ENCODE assay signal across 9 mouse cellular contexts in genomic region chr7:70337581-70338264, GRCm38 (mm10). TPM values are rescaled to one million over a fixed set of nuclear protein-coding genes. Genes with fewer than 3 reads are reported as not detected.
DNase-seq lines count a peak whose midpoint lies in the region; ATAC-seq and TF ChIP-seq lines count a peak whose summit lies in the region.
"Had no signal": no experiment of that assay in that cellular context is flagged by ENCODE, and none has a peak within 500 bp of the region (broad histone marks: within the 10 kb centered on the region; RNA-seq: fewer than 3 reads in every experiment).

No protein-coding gene starts in this region.

- H3K9ac ChIP-seq in forebrain, embryonic 16.5 days (replicated peaks; ENCODE audit: low read depth, low read length), result peak overlapping the region; percentile 46
- no peak overlapping the region for H3K9ac ChIP-seq in limb, embryonic 11.5 days (ENCODE audit: low read length)
- no peak overlapping the region for H3K9ac ChIP-seq in neural tube, embryonic 14.5 days (replicated peaks; ENCODE audit: low read depth, low read length)

- peak overlapping the region; percentile 34 for H3K4me2 ChIP-seq in forebrain, embryonic 16.5 days (ENCODE audit: low read length)
- H3K4me2 ChIP-seq in limb, embryonic 11.5 days (ENCODE audit: low read depth, severe bottlenecking), result peak overlapping the region; percentile 37
- H3K4me2 ChIP-seq in neural tube, embryonic 14.5 days (ENCODE audit: low read depth, low read length), result peak overlapping the region; percentile 31; the same call in 1 of the 2 replicates

- 31% methylated on average over 34 of the region's 37 CpGs for WGBS in kidney, adult 2 months
- 2% methylated on average over 37 of the region's 37 CpGs for whole genome bisulfite sequencing in forebrain, embryonic 16.5 days
- WGBS in limb, embryonic 11.5 days, result 2% methylated on average over 37 of the region's 37 CpGs
- WGBS in neural tube, embryonic 14.5 days, result 2% methylated on average over 36 of the region's 37 CpGs

- H3K27ac ChIP-seq in kidney, adult 2 months (ENCODE audit: insufficient read depth, low read depth, low read length), result peak overlapping the region; percentile 90
- H3K27ac ChIP-seq in forebrain, embryonic 16.5 days (ENCODE audit: low read length), result peak overlapping the region; percentile 19; the same call in 1 of the 2 replicates
- H3K27ac ChIP-seq in limb, embryonic 11.5 days (replicated peaks; ENCODE audit: low read depth, low read length), result no peak overlapping the region
- H3K27ac ChIP-seq in neural tube, embryonic 14.5 days (ENCODE audit: low read depth, low read length), result no peak overlapping the region

- TF ChIP-seq CTCF in kidney, adult 2 months (conservative IDR thresholded peaks at IDR 0.05; ENCODE audit: insufficient read depth, insufficient read length, low read depth, low read length), result no peak; the same call in 1 of the 2 replicates

- no peak for TF ChIP-seq POLR2A in kidney, adult 2 months (IDR thresholded peaks at IDR 0.05; ENCODE audit: low read depth, low read length)

- H3K4me3 ChIP-seq in kidney, adult 2 months (ENCODE audit: insufficient read depth, low read depth, low read length), result peak overlapping the region; percentile 52
- H3K4me3 ChIP-seq in forebrain, embryonic 16.5 days (replicated peaks; ENCODE audit: low read length), result peak overlapping the region; percentile 27
- H3K4me3 ChIP-seq in limb, embryonic 11.5 days (ENCODE audit: low read depth, low read length), result peak overlapping the region; percentile 16; the same call in 1 of the 2 replicates
- H3K4me3 ChIP-seq in neural tube, embryonic 14.5 days (ENCODE audit: low read depth, low read length), result peak overlapping the region; percentile 1; the same call in 1 of the 2 replicates

- H3K4me1 ChIP-seq in kidney, adult 2 months (ENCODE audit: control insufficient read depth, insufficient read depth, low read length), result no peaks in the 10 kb centered on the region
- peaks cover 4% of the 10 kb centered on the region; the same call in 1 of the 2 replicates for H3K4me1 ChIP-seq in forebrain, embryonic 16.5 days (replicated peaks; ENCODE audit: control insufficient read depth, insufficient read depth, low read length)
- H3K4me1 ChIP-seq in limb, embryonic 11.5 days (ENCODE audit: control insufficient read depth, insufficient read depth, low read length), result peaks cover 13% of the 10 kb centered on the region; the same call in 1 of the 2 replicates
- 0 out of 2 replicates have a peak, but pooled peaks cover 7% of the 10 kb centered on the region for H3K4me1 ChIP-seq in neural tube, embryonic 14.5 days (ENCODE audit: control insufficient read depth, insufficient read depth, low read length)

- no peaks in the 10 kb centered on the region for H3K9me3 ChIP-seq in forebrain, embryonic 16.5 days (ENCODE audit: control insufficient read depth, low read length)
- no peaks in the 10 kb centered on the region for H3K9me3 ChIP-seq in limb, embryonic 11.5 days (ENCODE audit: control insufficient read depth, low read length)
- H3K9me3 ChIP-seq in neural tube, embryonic 14.5 days (ENCODE audit: control insufficient read depth, low read length), result no peaks in the 10 kb centered on the region

- H3K36me3 ChIP-seq in kidney, adult 2 months (ENCODE audit: control insufficient read depth, insufficient read depth, low read length), result no peaks in the 10 kb centered on the region
- H3K36me3 ChIP-seq in forebrain, embryonic 16.5 days (ENCODE audit: control insufficient read depth, insufficient read depth), result no peaks in the 10 kb centered on the region
- no peaks in the 10 kb centered on the region for H3K36me3 ChIP-seq in limb, embryonic 11.5 days (ENCODE audit: control insufficient read depth, insufficient read depth, low read length)
- H3K36me3 ChIP-seq in neural tube, embryonic 14.5 days (ENCODE audit: control insufficient read depth, insufficient read depth, low read length), result no peaks in the 10 kb centered on the region
- H3K36me3 ChIP-seq: G1E had no signal

- peak; percentile 24; the same call in 1 of the 2 replicates for ATAC-seq in forebrain, embryonic 16.5 days
- ATAC-seq in limb, embryonic 11.5 days (ENCODE audit: insufficient number of reproducible peaks, low FRiP score, low TSS enrichment, low read depth), result no peak
- peak; percentile 42; the same call in 1 of the 2 replicates for ATAC-seq in neural tube, embryonic 14.5 days (ENCODE audit: low read depth)
- no peak for ATAC-seq in megakaryocyte-erythroid progenitor cell, adult 5-6 weeks (replicated peaks; ENCODE audit: low FRiP score, low TSS enrichment, poor library complexity, severe bottlenecking)

- peak; percentile 48 for DNase-seq in kidney, adult 2 months
- no peak for DNase-seq in kidney, adult 9 months
- DNase-seq in limb, embryonic 11.5 days (ENCODE audit: low spot score), result peak; percentile 58
- no peak for DNase-seq in layer of hippocampus, postnatal 36 days
- DNase-seq in frontal cortex, postnatal 10 days (ENCODE audit: low spot score in 2 of 2), result no peak

- no peaks in the 10 kb centered on the region for H3K27me3 ChIP-seq in kidney, adult 2 months (replicated peaks; ENCODE audit: control insufficient read depth, insufficient read depth, low read length)
- H3K27me3 ChIP-seq in forebrain, embryonic 16.5 days (replicated peaks; ENCODE audit: control insufficient read depth, insufficient read depth, low read length), result peaks cover 78% of the 10 kb centered on the region
- H3K27me3 ChIP-seq in limb, embryonic 11.5 days (ENCODE audit: control insufficient read depth, insufficient read depth, low read length), result peaks cover 64% of the 10 kb centered on the region
- H3K27me3 ChIP-seq in neural tube, embryonic 14.5 days (ENCODE audit: control insufficient read depth, insufficient read depth, low read length), result peaks cover 40% of the 10 kb centered on the region

RNA-seq across cellular contexts. Expression of gene Nr2f2, which starts 28.8 kb away (rescaled TPM):
- polyA plus RNA-seq in kidney, adult 2 months (2012; rRNA removed), result 193 and 288 TPM in 2 replicates
- 88.4 and 90.6 TPM in 2 replicates for polyA plus RNA-seq in forebrain, embryonic 16.5 days (2015; fragmentation: Nextera tagmentation; extraction: Ambion mirVana)
- 71.4 and 79.5 TPM in 2 replicates for polyA plus RNA-seq in limb, embryonic 11.5 days (2014; fragmentation: Nextera tagmentation; extraction: Ambion mirVana)
- 72.9 and 89.2 TPM in 2 replicates for polyA plus RNA-seq in neural tube, embryonic 14.5 days (2014; fragmentation: Nextera tagmentation; extraction: Ambion mirVana)
- total RNA-seq in layer of hippocampus, postnatal 36 days (2021), result 10 to 100 TPM; 41.7 to 50.4 TPM
- total RNA-seq in megakaryocyte-erythroid progenitor cell, adult 5-6 weeks (2014; fragmentation: Nextera tagmentation), result not detected in 2 replicates
- total RNA-seq in megakaryocyte-erythroid progenitor cell, adult 5-6 weeks (2017), result not detected in 2 replicates
- polyA plus RNA-seq: G1E had no signal

Comparison
In these comparisons a context has a peak if more than half of its experiments do, and no peak if none do; other contexts are left out.
1. DNase-seq: peak in kidney, adult 2 months (single experiment) and limb, embryonic 11.5 days (single experiment); none in kidney, adult 9 months (single experiment), layer of hippocampus, postnatal 36 days (0 of 2) and frontal cortex, postnatal 10 days (0 of 2).
2. H3K27ac ChIP-seq: peak in kidney, adult 2 months (single experiment) and forebrain, embryonic 16.5 days (single experiment); none in limb, embryonic 11.5 days (single experiment) and neural tube, embryonic 14.5 days (single experiment).
3. H3K4me3 ChIP-seq: peak in every context shown above with its lines; median percentile 52 in kidney, adult 2 months; 27 in forebrain, embryonic 16.5 days; 16 in limb, embryonic 11.5 days; 1 in neural tube, embryonic 14.5 days.
4. ATAC-seq: peak in forebrain, embryonic 16.5 days (single experiment) and neural tube, embryonic 14.5 days (single experiment); none in limb, embryonic 11.5 days (single experiment) and megakaryocyte-erythroid progenitor cell, adult 5-6 weeks (single experiment).
5. Peak in every context shown above with its lines, with median percentiles within 50 percentile points of each other: H3K4me2 ChIP-seq.